Mouse (Mus musculus) ES-Bruce4 (cell line): ENCODE measurements around the gene Pacrg.

Source experiments
- CTCF ChIP-seq: IDR thresholded peaks from one replicate; pipeline ENCODE4 v1.8.1; 2011; ENCODE audit warnings: low read depth, low read length
- EP300 ChIP-seq: IDR thresholded peaks from 2 replicates; pipeline ENCODE4 v1.6.1; 2011; ENCODE audit warnings: low read depth, low read length; ENCODE audit not compliant: insufficient read depth
- POLR2A ChIP-seq: IDR thresholded peaks from one replicate; pipeline ENCODE4 v1.8.1; 2011; ENCODE audit warnings: low read length; ENCODE audit not compliant: insufficient read depth

DNA sequence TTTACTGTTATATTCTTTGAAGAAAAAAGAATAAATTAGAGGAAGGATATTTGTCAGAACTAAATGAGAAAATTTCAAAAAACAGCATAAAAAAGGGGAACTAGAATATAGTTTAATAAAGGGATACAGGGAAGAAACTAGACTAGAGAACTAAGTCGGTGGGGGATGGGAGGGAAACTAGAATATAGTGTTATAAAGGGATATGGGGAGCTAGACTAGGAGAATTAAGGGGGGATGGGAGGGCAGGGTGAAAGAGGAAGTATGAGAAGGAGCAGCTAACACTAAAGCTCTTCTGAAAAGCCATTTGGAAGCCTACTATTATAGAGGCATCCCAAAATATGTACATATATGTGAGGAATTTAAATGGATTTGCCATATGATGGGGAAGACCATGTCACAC is 75.8 kb downstream of the Pacrg start:
- TF ChIP-seq EP300 = no peak
- no peak for TF ChIP-seq POLR2A
- TF ChIP-seq CTCF = no peak
